Mouse (Mus musculus): ENCODE data around the gene D5Ertd579e.

DNA sequence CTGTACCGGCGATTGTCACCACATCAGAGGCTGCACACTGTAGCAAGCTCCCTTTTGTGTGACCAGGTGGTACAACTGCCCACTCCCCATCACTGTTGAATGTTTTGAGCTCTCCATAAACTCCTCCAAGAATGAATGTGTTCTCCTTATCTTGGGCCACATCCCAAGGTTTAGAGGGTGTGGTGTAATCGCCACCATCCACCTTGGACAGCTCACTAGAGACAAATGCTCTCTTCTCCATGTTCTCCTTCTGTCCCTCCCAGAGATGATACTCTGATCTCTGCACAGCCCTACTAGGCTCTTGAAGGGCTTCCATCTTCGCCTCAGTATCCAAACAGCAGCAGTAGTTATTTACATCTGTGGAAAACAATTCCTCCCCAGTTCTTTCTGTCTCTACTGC lies 81.7 kb downstream of the D5Ertd579e start:
- TF ChIP-seq GATA1 (IDR thresholded peaks at IDR 0.05; ENCODE audit: low read length) (peak; percentile 82), TAL1 (IDR thresholded peaks at IDR 0.05; ENCODE audit: low read length) (peak; percentile 81)
